Mouse (Mus musculus) left cerebral cortex, adult 8-10 months (tissue): ENCODE results near the gene Zmynd8. TPM values are rescaled to one million over a fixed set of nuclear protein-coding genes. Genes with fewer than 3 reads are reported as not detected.

ENCODE experiments used
- DNase-seq, 2 experiments: peaks; one replicate each; pipeline ENCODE4 v3.0.0; 2022; ENCODE audit warnings: low spot score in 2 of 2
- total RNA-seq, 4 experiments: library from RNA; stranded (reverse); gene quantifications; 2 replicates each; pipeline ENCODE4 v1.2.4; 2022

Zmynd8 gene
- total RNA-seq, 4 experiments from 2014 or later: 105 to 132 (median 130) TPM

DNA sequence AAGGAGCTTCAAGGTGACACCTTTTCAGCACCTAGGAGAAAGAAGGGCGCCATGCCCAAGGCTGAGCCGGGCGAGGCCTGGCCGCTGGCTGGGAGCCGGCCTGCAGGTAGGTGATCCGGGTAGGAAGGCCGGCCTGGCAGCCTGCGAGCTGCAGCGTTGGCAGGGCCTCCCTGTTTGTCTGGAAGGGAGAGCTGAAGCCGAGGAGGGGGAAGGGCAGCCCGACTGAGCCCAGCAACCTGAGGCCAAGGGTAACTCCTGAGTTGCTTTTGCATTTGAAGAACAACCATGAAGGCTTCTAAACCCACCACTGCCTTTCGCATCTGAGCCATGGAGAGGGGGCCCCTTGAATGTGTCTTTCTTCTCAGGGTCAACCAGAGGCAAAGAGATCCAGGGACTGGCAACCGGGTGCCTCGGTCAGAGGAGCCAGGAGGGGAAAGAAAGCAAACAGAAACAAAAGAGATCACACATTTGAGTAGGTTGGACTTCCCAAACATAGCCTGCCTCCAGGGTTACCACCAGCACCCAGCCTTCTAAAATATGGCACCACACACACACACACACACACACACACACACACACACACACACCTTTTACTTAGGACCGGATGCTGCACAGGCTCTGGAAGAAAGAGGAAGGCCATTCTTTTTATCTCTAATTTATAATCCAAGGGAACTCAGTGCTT is 18.2 kb downstream of the Zmynd8 start:
- DNase-seq: peak in 1 of 2 experiments; percentile 76

DNA sequence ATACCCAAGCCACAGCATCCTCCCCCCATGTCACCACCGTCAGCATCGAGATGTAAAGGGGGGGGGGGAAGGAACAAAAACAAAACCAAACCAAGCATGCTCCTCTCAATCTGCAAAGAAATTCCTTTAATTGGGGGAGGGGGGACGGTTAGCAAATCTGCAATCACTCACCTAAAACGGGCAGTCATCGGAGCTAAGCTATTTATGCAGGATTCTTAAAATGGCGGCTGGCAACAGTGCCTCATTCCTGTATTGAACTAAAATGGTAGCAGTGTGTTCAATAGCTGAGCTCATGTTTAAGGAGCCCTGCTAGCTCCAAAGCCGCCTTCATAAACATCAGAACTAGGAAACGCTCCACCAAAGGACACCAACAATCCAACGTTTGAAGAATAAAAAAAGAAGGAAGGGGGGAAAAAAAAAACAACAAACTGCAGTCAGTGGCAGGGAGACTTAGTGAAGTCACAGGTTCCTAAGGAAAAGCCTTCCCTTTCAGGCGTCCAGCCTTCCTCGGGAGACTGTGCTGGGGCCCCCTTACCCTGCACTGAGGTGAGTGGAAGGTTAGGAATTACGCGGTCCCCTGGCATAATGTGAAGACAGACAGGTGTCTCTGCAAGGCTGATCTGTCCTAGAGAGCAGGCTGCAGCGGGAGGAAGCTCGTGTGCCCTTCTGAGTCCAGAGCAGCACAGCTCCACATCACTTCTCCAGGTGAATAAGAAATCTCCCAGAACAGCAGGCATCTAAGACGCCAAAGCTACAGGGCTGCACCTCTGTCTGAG is 19.2 kb downstream of the Zmynd8 start:
- no peak for DNase-seq

DNA sequence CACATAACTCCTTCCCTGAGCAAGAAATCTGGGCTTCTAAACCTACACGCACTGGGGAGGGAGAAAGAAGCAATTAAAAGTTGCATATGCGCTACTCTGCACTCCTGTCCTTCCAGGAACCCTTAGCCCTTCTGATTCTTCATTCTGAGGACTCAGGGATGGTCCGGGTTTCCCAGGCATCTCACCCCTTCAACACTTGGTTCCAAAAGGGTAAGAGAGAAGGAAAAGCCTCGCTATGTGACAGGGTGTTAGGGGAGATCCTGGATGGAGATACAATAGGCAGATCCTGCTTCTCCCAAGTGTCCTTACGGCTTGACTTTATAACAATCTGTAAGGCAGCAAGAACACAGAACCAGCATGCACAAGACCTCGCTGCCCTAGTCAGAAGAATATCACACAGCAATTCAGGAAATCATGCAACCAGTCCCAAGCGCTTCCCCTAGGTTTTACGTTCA is 19.9 kb downstream of the Zmynd8 start:
- no peak for DNase-seq

DNA sequence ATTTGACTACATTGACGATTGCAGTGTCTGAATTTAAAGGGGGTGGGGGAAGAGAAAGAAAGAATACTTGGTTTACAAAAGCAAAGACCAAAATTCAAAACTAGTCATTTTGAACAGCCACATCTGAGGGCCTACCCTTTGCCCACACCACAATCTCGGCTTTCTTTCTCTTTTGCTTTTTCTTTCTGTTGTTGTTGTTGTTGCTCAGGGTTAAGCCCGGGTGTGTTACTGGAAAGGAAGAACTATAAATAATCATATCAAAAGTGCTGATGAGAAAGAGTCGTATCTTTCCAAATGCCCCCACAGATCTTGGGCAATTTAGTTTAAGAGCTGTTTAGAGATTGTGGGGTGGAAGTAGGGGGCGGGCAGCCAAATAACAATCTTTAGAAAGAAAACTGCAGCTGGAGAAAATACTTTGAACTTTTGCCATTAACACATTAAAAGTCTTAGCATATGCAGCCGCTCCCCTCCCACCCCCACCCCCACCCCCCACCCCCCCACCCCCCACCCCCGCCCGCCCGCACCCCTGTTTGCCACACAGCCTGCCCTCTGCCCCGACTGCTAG is 20.7 kb downstream of the Zmynd8 start:
- DNase-seq: no peak

DNA sequence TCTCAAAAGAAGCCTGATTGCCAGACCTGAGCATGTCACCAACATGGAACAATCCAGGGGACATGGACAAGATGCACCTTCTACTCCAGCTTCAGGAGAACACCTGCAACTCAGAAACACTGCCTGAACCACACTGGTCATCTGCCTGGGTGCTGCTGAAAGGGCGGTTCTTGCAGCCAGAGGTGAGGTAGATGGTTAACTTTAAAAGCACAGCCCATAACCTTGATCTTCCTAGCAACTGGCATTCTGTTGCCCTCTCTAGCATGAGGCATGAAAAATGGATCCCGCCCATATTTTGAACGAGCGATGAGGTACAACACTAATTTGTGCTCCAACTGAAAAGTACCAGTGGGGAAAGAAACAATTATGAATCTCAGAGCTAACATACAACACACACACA is 21.6 kb downstream of the Zmynd8 start:
- DNase-seq: no peak

DNA sequence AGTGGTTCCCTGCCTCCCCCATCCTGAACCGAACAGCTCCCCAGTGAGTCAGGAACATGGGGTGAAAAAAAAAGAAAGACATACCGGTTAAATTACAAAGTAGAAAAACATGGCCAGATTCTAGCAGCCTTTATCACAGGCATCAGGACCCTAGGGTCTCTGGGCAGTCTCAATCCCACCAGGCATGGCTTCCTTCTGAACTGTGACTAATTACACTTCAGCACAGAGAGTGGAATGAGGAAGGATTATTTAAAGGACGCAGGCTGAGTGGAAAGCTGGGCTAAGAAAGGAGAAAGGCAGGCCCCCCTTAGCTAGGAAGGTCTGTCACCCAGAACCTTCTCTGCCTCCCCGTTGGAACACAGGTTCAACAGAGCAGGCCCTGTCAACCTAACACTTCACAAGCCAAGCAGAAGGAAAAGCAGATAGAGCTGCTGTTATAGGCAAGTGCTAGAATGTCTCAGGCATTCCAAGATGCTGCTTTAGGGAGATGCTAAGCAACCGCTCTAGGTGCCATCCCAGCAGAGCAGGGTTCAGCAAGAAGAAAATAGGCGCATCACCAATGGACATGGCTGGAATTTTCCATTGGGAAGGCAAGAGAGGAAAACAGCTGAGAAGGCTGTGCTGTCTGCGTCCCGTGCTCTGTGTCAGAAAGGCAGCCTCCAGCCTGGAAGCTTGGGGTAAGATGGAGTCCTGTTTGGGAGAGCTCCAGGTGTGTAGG is 22.5 kb downstream of the Zmynd8 start:
- DNase-seq: no peak

DNA sequence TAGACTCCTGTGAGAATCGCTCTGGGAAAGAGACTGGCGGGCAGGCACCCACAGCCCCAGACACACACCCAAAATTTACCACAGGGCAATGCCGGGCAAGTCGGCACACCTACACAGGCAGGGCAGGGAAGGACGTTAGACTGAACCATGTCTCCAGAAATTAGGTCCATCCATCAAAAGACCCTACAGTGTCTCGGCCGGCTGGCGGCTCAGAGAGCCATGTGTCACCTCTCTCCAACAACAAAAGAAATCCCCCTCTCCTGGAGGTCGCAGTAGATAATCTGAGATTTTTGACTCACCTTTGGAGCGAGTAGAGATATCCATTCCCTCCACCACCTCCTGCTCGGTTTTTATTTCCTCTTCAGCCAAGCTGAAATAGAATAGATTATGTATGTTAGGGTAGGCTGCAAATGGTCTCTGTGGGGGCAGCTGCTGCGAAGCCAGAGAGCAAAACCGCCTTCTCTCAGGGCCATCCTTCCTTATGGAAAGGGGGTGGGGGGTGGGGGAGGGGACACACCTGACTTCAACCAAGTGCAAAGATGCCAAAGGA is 23.3 kb downstream of the Zmynd8 start:
- no peak for DNase-seq

DNA sequence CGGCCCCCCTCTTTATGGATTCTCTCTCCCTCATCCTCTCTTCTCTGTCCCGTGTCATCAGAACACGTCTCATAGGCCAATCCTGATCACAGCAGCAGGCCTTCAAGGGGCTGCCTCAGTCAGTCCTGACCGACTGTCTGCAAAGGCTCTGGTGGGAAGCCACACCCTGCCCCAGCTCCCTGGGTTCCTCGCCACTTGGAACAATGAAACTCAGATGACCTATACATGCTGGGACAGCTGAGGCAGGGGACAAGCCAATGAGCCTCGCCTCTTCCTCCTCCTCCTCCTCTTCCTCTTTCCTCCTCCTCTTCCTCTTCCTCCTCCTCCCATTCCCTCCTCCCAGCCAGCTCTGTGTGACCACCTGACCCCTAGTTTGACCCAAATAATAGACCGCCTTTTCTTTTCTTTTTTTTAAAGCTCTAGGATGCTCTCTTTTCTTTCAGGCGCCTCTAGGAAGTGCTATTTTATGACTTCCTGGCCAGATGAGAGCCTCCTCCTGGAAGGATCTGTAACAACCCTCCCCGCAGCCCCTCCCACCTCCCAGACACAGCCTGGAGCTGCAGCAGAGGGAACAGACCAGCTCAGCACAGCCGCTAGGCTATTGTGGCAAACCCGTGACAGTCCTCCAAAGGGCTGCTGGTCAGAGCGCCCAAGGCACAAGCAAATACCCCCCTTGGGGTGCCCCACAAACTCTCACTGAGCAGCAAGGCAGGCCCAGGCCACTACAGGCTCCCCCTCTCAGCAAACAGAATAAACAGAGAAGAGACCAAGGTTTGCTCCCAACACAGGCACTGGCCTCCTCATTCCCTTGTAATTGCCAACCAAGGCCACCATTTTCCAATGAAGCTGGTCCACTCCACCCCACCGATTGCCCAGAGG is 24.1 kb downstream of the Zmynd8 start:
- peak; percentile 82 to 88 for DNase-seq

DNA sequence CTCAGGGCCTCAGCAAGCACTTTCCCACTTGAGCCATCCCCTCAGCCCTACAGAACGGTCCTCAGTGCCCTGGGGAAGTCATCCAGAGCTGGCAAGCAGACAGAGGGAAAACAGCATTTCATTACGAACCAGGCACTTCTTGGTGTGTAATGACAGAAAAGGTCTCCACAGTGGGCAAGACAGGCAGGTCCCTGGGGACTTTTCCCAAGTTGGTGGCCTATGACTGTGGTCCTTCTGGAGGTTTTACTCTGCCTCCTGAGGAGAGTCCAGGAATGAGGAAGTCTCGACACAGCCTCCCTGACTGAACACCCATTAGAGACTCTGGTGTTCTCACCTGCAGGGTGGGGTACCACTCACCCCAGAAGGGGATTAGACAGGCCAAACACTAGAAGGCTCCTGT is 25.0 kb downstream of the Zmynd8 start:
- DNase-seq: no peak

DNA sequence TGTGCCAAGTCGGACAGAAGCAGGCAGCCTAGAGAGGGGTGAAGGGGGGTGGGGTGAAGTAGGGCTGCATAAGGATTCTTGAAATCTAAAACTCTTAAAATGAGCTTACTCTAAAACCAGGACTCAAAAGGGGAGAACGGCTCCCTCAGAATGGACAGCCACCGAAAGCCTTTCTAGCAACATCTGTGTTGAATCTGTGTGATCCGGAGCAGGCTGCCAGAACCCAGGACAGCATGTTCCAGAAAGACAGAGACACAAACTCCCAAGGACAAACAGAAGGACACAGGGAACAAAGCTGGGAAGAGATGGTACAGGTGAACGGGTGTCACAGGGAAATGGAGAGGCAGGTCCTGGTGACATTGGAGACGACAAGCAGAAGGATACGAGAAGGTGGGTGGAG is 25.6 kb downstream of the Zmynd8 start:
- DNase-seq: no peak

DNA sequence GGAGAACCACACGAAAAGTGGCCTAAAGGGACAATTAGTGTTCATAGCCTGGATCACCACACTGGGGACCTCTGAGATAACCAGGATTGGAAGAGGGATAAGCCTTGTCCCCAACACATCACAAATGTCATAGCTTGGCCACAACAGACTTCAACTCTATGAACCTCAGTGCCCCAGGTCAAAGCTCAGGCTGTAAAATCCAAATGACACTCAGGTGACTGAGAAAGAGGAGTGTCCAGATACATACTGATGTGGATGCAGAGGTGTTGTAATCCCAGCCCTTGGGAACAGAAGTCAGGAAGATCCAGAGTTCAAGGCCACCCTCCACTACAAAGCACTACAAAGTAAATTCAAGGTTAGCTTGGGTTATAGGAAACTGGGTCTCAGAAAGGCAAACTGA is 29.6 kb downstream of the Zmynd8 start:
- DNase-seq: no peak

DNA sequence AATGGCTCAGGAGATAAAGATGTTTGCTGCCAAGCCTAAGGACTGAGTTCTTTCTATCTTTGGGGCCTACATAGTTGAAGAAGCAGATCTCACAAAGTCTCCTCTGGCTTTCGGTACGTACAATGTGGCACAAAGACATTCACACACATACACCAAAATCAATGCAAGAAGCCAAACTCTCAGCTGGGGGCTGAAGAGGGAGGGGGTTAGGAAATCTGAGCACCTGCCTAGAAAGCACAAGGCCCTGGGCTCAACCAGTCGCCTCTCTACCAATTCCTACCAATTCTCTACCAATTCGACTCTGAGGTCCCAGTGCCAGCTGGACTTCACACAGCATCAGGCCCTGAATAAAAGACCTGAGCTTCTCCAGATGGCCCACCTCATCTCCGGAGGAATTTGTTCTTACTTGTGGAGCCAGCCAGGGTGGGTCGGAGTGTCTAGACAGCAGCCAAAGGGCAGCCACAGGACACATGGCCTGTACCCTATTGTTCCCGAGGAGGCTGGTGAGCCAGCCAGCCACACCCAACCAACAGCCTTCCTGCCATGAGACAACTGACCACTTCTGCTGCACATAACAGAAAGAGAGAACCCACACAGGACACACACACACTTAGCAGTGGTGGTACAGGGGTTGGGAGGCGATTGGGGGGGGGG is 30.2 kb downstream of the Zmynd8 start:
- no peak for DNase-seq

DNA sequence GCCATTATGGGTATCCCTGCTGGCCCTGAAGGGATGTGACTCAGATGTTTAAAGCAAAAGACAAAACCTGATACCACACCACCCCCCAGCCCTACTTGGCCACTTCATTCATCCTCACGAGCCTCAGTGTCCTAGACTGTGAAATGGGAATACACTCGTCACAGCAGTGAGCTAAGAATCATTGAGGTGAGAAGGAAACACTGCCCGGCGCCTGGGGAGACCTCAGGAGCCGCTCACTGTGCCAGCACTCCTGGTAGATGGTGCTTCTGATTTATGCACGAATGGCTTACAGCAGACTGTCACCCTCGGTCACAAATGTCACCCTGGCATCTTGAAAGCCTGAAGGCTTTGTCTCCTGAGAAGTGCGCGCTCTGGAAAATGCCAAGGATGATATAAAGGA is 31.3 kb downstream of the Zmynd8 start:
- no peak for DNase-seq

DNA sequence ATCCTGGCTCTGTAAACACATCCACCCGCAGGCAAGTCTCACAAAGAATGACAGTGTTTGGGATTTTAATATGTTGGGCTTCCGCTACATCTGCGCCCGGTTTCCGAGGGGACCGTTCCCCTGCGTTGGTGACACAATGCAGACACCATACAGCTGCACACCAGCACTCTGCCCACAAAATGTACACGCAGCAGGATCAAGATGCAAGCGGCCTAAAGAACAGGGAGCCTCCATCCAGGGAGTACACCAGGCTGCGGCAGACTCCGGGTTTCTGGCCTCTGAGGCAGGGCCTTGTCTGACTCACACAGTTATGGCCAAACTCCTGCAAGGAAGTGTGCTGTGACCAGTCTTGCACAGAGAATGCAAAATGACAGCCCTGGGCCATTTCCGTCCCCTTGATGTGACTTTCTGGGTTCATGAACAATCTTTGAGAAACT is 31.8 kb downstream of the Zmynd8 start:
- DNase-seq: no peak

DNA sequence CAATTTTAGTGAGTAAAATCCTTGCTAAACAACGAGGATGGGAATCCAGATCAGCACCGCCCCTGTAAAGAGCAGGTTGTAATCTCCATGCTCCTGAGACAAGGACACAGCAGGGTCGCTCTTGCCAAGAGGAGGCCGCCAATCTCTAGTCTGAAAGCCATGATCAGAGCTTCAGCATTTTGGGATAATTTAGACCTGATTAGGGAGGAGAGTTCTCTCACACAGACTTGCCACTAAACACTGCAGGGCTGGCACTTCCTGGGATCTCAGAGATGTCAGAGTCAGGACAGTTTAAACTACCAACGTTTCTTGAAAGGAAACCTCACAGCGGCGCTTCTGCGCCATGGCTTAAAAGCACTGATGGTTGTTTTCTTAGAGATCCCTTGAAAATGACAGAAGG is 32.4 kb downstream of the Zmynd8 start:
- DNase-seq: no peak

DNA sequence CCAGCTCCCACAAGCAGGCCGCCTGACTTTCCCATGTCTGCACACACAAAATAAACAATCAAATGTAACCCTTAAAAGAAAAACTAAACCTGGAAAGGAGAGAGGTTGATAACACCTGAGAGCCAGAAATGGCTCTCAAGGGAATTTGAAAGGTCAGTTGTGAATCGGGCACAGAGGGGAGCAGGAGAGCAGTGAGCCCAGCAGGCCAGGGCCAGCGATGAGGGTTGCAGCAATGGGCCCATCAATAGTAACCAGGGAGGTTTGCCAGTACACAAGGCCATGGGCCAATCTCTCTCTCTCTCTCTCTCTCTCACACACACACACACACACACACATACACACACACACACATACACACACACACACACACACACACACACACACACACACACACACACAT is 34.0 kb downstream of the Zmynd8 start:
- DNase-seq: no peak

DNA sequence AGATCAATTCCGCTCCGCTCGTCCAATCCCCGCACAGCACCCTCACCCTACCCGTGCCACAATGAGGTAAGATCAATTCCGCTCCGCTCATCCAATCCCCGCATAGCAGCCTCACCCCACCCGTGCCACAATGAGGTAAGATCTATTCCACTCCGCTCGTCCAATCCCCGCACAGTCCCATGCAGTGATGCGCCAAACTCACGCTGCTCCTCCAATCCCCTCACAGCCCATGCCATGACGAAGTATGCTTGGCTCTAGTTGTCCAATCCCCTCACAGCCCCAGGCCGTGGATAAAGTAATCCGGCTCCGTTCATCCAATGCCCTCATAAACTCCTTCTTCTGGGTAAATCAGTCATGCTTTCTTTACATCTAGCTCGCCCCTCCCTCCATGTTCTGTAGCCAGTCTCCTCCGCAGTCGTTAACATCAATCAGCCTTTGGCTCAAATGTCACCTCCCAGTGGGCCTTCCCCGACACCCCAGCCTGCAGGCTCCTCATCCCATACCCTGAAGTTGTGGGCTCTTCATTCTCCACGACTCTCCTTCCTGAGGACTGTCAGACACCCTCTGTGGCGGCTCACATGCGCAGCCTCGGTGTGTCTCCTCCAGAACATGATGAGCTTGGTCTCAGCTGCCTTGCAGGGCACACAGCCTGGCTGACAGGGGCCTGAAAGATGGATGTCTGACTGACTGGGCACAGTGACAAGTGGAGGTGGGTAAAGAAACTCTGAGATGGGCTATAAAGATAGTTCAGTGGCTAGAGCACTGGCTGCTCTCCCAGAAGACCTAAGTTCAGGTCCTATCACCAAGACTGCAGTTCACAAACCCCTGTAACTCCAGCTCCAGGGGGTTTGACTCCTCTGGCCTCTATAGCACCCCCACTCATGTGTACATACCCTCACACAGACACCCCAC is 36.9 kb downstream of the Zmynd8 start:
- DNase-seq: no peak

DNA sequence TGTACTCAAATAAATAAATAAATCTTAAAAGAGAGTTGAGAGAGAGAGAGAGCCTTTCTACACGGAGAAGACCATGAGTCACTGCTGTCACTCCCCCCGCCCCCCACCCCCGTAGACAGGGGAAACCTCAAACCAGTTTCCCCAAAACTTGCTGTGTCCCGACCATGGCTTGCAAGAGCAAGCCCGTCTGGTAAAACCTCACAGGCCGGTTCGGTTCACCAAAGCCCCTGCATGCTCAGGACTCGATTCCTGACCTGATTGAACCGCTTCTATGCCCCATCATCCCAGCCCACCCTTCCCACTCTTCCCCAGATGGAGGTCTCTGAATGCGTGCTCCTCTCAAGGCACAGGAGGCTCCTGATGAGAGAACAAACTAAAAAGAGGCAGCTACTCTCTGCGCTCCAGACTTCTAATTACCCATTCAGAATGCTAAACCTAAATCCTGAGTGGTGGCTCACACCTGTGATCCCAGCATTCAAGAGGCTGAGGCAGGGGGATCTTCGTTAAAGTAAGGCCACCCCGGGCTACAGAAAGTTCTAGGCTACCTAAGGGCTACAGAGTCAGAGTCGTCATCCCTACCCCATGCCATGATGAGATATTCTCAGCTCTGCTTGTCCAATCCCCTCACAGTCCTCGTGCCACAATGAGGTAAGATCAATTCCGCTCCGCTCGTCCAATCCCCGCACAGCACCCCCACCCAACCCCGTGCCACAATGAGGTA is 37.7 kb downstream of the Zmynd8 start:
- no peak for DNase-seq
